Mouse (Mus musculus) leukemia stem cell, adult 10-12 weeks (primary cell): ENCODE data around the gene Olfr582. TPM values are rescaled to one million over a fixed set of nuclear protein-coding genes. Genes with fewer than 3 reads are reported as not detected.

Experiments
- polyA plus RNA-seq: library from polyadenylated mRNA; stranded (reverse); fragments of >175 nt; gene quantifications from 2 replicates; pipeline ENCODE4 v1.2.3, GENCODE M21; 2012; ENCODE audit warnings: low replicate concordance

The Olfr582 gene
- not detected in 2 replicates for polyA plus RNA-seq

GRCm38 (mm10) chr7:103037724-103038123 is at the start of gene Olfr582:
Gene Olfr582 (plus strand): TSS chr7:103038024.

GRCm38 (mm10) chr7:102989224-102989623 is 48.6 kb upstream of the Olfr582 start, which contains the start of gene Olfr578:
Gene Olfr578 (minus strand): TSS chr7:102989324.

GRCm38 (mm10) chr7:103051000-103051399 is 13.2 kb downstream of the Olfr582 start, which contains the start of gene Olfr583:
Gene Olfr583 (plus strand): TSS chr7:103051300.

GRCm38 (mm10) chr7:103081585-103081984 is 43.8 kb downstream of the Olfr582 start, which contains the start of gene Olfr584:
Gene Olfr584 (plus strand): TSS chr7:103081885.

Other genes with a start within 250 kb of the Olfr582 start
- gene Olfr564, start 234.5 kb upstream of the Olfr582 start, polyA plus RNA-seq, result not detected in 2 replicates
- not detected in 2 replicates for gene Olfr566, start 179.3 kb upstream of the Olfr582 start, polyA plus RNA-seq
- not detected in 2 replicates for gene Olfr568, start 160.9 kb upstream of the Olfr582 start, polyA plus RNA-seq
- not detected in 2 replicates for gene Olfr569, start 147.1 kb upstream of the Olfr582 start, polyA plus RNA-seq
- gene Olfr570, start 143.4 kb upstream of the Olfr582 start, polyA plus RNA-seq, result not detected in 2 replicates
- gene Olfr571, start 120.5 kb upstream of the Olfr582 start, polyA plus RNA-seq, result not detected in 2 replicates
- not detected in 2 replicates for gene Olfr572, start 113.6 kb upstream of the Olfr582 start, polyA plus RNA-seq
- 0.21 TPM in 1 of 2 replicates, not detected in the other for gene Olfr573-ps1, start 95.4 kb upstream of the Olfr582 start, polyA plus RNA-seq
- gene Olfr574, start 89.6 kb upstream of the Olfr582 start, polyA plus RNA-seq, result not detected in 2 replicates
- gene Olfr575, start 79.2 kb upstream of the Olfr582 start, polyA plus RNA-seq, result not detected in 2 replicates
- not detected in 2 replicates for gene Olfr576, start 75.4 kb upstream of the Olfr582 start, polyA plus RNA-seq
- gene Olfr577, start 62.1 kb upstream of the Olfr582 start, polyA plus RNA-seq, result not detected in 2 replicates
- not detected in 2 replicates for gene Olfr578, start 48.7 kb upstream of the Olfr582 start, polyA plus RNA-seq
- not detected in 2 replicates for gene Olfr583, start 13.3 kb downstream of the Olfr582 start, polyA plus RNA-seq
- not detected in 2 replicates for gene Olfr584, start 43.9 kb downstream of the Olfr582 start, polyA plus RNA-seq
- not detected in 2 replicates for gene Olfr585, start 59.7 kb downstream of the Olfr582 start, polyA plus RNA-seq
- gene Olfr586, start 87.6 kb downstream of the Olfr582 start, polyA plus RNA-seq, result not detected in 2 replicates
- gene Olfr588-ps1, start 102.9 kb downstream of the Olfr582 start, polyA plus RNA-seq, result not detected in 2 replicates
- not detected in 2 replicates for gene Olfr589, start 118.3 kb downstream of the Olfr582 start, polyA plus RNA-seq
- not detected in 2 replicates for gene Olfr591, start 140.3 kb downstream of the Olfr582 start, polyA plus RNA-seq
- gene Olfr592, start 146.8 kb downstream of the Olfr582 start, polyA plus RNA-seq, result not detected in 2 replicates
- gene Olfr593, start 173.8 kb downstream of the Olfr582 start, polyA plus RNA-seq, result not detected in 2 replicates
- gene Olfr594, start 179.0 kb downstream of the Olfr582 start, polyA plus RNA-seq, result not detected in 2 replicates
- gene Usp17ld, start 214.5 kb downstream of the Olfr582 start, polyA plus RNA-seq, result not detected in 2 replicates